Mouse (Mus musculus): ENCODE data around the gene Gm11114. TPM values are rescaled to one million over a fixed set of nuclear protein-coding genes. Genes with fewer than 3 reads are reported as not detected.

Gm11114 gene
- total and polyA plus RNA-seq, 3 experiments: not detected

DNA sequence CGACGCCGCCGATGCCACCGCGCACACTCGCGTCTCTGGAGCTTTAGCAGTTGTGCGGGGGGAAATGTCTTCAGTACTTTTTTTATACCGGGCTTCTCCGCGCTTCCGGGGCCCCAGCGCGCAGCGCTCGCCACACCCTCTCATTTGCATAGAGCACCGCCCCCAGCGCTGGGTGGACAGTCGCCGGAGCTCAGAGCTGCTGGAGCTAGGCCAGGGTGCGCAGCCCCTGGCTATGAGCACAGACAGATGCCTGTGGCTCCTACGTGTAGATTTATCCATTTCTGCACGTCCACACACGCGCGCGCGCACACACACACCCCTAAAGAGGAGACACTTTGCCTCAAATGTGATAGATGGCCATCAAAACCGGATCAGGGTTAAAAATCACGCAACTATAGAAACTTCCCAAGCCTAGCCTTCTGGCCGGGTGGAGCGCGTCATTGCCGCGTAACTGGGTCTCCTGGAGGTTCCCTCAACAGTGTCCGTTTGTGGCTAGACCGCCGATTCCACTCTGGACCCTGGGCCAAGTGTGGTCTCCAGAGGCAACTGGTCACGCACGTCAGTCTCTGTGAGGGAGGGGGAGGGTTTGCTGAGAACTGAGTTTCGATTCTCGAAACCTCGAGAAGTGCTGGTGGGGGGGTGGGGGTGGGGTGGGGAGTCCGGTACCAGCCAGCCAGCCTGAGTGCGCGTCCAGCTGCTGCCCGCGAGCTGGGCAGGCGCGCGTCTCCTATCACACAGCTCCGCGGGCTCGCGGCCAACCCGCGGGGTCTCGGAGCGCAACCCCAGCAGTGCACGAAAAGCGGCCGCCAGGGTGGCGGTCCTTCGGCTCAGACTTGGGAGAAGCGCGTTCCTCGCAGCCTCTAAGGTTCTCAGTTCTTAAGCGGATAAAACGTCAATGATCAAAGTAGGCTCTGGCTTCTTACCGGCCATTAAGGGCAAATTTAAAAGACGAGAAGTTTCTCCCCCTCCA is 15.0 kb downstream of the Gm11114 start, which contains the start of gene Tent5a:
Tent5a (minus strand) TSS at position 107 of the 970 bp plus-strand sequence.
- Histone ChIP-seq H3K36me3 (replicated peaks) (peaks cover 8% of the 10 kb centered on the region), H3K27me3 (ENCODE audit: insufficient read depth, low read length) (no peaks in the 10 kb centered on the region; the same call in 1 of the 2 replicates), H3K9me3 (replicated peaks) (peaks cover 27% of the 10 kb centered on the region), H3K4me1 (ENCODE audit: insufficient read depth, low read depth, low read length) (peaks cover 17% of the 10 kb centered on the region), H3K4me3 (ENCODE audit: low read depth, low read length) (peak within 1 kb of the TSS; percentile 74)
- ATAC-seq (ENCODE audit: extremely low read depth, insufficient number of reproducible peaks, low FRiP score, poor library complexity, severe bottlenecking): peak; percentile 68
- TF ChIP-seq CTCF (IDR thresholded peaks at IDR 0.05; ENCODE audit: low read depth, low read length) (no peak), GATA2 (IDR thresholded peaks at IDR 0.05; ENCODE audit: borderline replicate concordance, low read depth, low read length) (no peak), POLR2AphosphoS5 (IDR thresholded peaks at IDR 0.05; ENCODE audit: insufficient replicate concordance, low read depth, low read length) (no peak), GATA1 (IDR thresholded peaks at IDR 0.05; ENCODE audit: borderline replicate concordance, low read length) (no peak), TAL1 (conservative IDR thresholded peaks at IDR 0.05; ENCODE audit: low read depth, low read length) (no peak)
- DNase-seq (ENCODE audit: low spot score): peak; percentile 62

DNA sequence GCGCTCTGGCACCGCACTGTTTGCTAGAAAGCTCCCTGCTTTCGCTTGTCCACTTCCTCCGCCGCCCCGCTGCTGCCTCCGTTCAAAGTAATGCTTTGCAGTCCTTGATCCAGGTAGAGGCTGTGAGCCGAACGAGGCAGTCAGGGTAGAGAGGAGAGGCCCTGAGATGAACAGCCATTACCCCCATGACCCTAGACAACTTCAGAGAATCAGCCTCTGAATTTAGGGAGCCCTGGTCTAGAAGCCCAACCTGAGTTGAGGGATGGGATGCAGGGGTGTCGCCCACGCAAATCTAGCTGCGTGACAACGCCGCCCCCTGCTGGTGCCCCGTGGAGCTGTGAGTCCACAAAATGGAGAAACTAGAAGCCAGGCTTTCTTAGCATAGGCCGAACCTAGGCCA is 15.7 kb downstream of the Gm11114 start:
- H3K36me3 ChIP-seq (replicated peaks): peaks cover 8% of the 10 kb centered on the region
- peaks cover 27% of the 10 kb centered on the region for H3K9me3 ChIP-seq (replicated peaks)
- peaks cover 17% of the 10 kb centered on the region for H3K4me1 ChIP-seq (ENCODE audit: insufficient read depth, low read depth, low read length)
- ATAC-seq (ENCODE audit: extremely low read depth, insufficient number of reproducible peaks, low FRiP score, poor library complexity, severe bottlenecking) (peak; percentile 23; the same call in 1 of the 2 replicates), DNase-seq (ENCODE audit: low spot score) (peak; percentile 32)
- H3K27me3 ChIP-seq (ENCODE audit: insufficient read depth, low read length): no peaks in the 10 kb centered on the region; the same call in 1 of the 2 replicates
- H3K4me3 ChIP-seq (ENCODE audit: low read depth, low read length): peak overlapping the region; percentile 74
- TF ChIP-seq CTCF (IDR thresholded peaks at IDR 0.05; ENCODE audit: low read depth, low read length) (peak; percentile 63), GATA2 (IDR thresholded peaks at IDR 0.05; ENCODE audit: borderline replicate concordance, low read depth, low read length) (no peak), POLR2AphosphoS5 (IDR thresholded peaks at IDR 0.05; ENCODE audit: insufficient replicate concordance, low read depth, low read length) (no peak)

DNA sequence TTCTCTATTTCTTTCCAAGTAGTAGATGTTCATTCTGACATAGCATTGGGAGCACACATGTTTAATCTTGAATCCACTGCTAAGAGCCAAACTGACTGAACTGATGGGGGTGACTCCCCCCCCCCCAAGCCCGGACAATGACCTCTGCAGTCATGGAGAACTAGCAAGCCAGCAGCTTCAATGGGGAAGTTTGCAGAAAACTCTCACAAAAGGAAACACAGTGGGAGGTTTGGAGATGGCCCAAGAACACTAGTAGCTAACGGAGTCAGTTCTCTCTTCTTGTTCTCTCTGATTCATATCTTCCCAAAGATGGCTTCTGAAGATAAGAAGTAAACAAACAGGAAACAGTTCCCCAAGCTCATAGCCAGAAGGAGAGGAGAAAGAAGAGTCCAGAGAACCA is 18.9 kb downstream of the Gm11114 start:
- H3K9me3 ChIP-seq (replicated peaks): peaks cover 22% of the 10 kb centered on the region
- TF ChIP-seq TAL1 (conservative IDR thresholded peaks at IDR 0.05; ENCODE audit: low read depth, low read length) (no peak), POLR2AphosphoS5 (IDR thresholded peaks at IDR 0.05; ENCODE audit: insufficient replicate concordance, low read depth, low read length) (no peak), CTCF (IDR thresholded peaks at IDR 0.05; ENCODE audit: low read depth, low read length) (no peak), GATA2 (IDR thresholded peaks at IDR 0.05; ENCODE audit: borderline replicate concordance, low read depth, low read length) (no peak), GATA1 (IDR thresholded peaks at IDR 0.05; ENCODE audit: borderline replicate concordance, low read length) (no peak)
- no peaks in the 10 kb centered on the region for H3K36me3 ChIP-seq (replicated peaks)
- H3K4me3 ChIP-seq (ENCODE audit: low read depth, low read length): no peak overlapping the region
- ATAC-seq (ENCODE audit: extremely low read depth, insufficient number of reproducible peaks, low FRiP score, poor library complexity, severe bottlenecking) (no peak), DNase-seq (ENCODE audit: low spot score) (no peak)
- no peaks in the 10 kb centered on the region; the same call in 1 of the 2 replicates for H3K27me3 ChIP-seq (ENCODE audit: insufficient read depth, low read length)
- H3K4me1 ChIP-seq (ENCODE audit: insufficient read depth, low read depth, low read length): peaks cover 6% of the 10 kb centered on the region; the same call in 1 of the 2 replicates

DNA sequence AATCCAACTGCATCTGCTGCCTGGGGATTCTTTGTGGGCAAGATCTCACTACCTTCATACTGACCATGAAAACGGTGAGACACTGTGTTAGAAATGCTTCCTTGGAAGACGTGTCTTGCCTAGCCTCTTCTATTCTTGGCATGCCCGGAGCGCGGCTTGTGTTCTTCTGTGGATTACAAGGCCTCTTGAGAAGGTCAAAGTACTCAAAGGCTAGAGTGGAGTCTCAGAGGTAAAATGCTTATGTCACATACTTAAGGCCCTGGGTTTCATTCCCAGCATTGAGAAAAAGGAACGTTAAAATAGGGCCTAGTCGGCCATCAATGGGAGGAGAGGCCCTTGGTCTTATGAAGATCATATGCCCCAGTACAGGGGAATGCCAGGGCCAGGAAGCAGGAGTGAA is 23.5 kb downstream of the Gm11114 start:
- H3K4me3 ChIP-seq (ENCODE audit: low read depth, low read length): no peak overlapping the region
- H3K4me1 ChIP-seq (ENCODE audit: insufficient read depth, low read depth, low read length): no peaks in the 10 kb centered on the region
- no peaks in the 10 kb centered on the region for H3K36me3 ChIP-seq (replicated peaks)
- ATAC-seq (ENCODE audit: extremely low read depth, insufficient number of reproducible peaks, low FRiP score, poor library complexity, severe bottlenecking) (no peak), DNase-seq (ENCODE audit: low spot score) (no peak)
- TF ChIP-seq TAL1 (conservative IDR thresholded peaks at IDR 0.05; ENCODE audit: low read depth, low read length) (no peak), GATA1 (IDR thresholded peaks at IDR 0.05; ENCODE audit: borderline replicate concordance, low read length) (no peak), CTCF (IDR thresholded peaks at IDR 0.05; ENCODE audit: low read depth, low read length) (no peak), POLR2AphosphoS5 (IDR thresholded peaks at IDR 0.05; ENCODE audit: insufficient replicate concordance, low read depth, low read length) (no peak), GATA2 (IDR thresholded peaks at IDR 0.05; ENCODE audit: borderline replicate concordance, low read depth, low read length) (no peak)
- no peaks in the 10 kb centered on the region for H3K27me3 ChIP-seq (ENCODE audit: insufficient read depth, low read length)
- H3K9me3 ChIP-seq (replicated peaks): no peaks in the 10 kb centered on the region

DNA sequence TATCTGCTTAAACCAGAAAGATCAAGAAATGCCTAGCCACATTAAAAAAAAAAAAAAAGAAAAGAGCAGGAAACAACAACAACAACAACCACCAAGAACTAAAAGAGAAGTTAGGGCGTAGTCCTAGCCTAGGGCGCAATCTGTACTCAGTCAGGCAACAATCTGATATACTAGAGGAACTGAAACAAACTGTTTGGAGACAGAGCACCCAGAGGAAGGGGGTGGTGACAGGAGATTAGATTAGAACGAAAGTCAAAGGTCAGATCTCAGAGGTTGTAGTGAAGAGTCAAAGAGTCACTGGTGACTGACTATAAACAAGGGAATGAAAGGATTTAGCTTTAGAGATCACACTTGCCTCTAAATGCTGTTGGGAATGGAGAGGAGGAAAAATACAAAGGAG is 27.7 kb downstream of the Gm11114 start:
- DNase-seq (ENCODE audit: low spot score) (no peak), ATAC-seq (ENCODE audit: extremely low read depth, insufficient number of reproducible peaks, low FRiP score, poor library complexity, severe bottlenecking) (peak; percentile 61)
- Histone ChIP-seq H3K4me1 (ENCODE audit: insufficient read depth, low read depth, low read length) (no peaks in the 10 kb centered on the region), H3K27me3 (ENCODE audit: insufficient read depth, low read length) (no peaks in the 10 kb centered on the region), H3K9me3 (replicated peaks) (no peaks in the 10 kb centered on the region), H3K36me3 (replicated peaks) (no peaks in the 10 kb centered on the region), H3K4me3 (ENCODE audit: low read depth, low read length) (no peak overlapping the region)
- TF ChIP-seq TAL1 (conservative IDR thresholded peaks at IDR 0.05; ENCODE audit: low read depth, low read length) (no peak), GATA2 (IDR thresholded peaks at IDR 0.05; ENCODE audit: borderline replicate concordance, low read depth, low read length) (no peak), CTCF (IDR thresholded peaks at IDR 0.05; ENCODE audit: low read depth, low read length) (no peak), GATA1 (IDR thresholded peaks at IDR 0.05; ENCODE audit: borderline replicate concordance, low read length) (no peak), POLR2AphosphoS5 (IDR thresholded peaks at IDR 0.05; ENCODE audit: insufficient replicate concordance, low read depth, low read length) (no peak)
